Mouse (Mus musculus) lung, embryonic 16.5 days (tissue): ENCODE data around the gene Rgmb. TPM values are rescaled to one million over a fixed set of nuclear protein-coding genes. Genes with fewer than 3 reads are reported as not detected.

Experiments
- ATAC-seq: fragments of 200-750 bp; cut with Nextera tagmentation; 2 replicates; pipeline ENCODE4 v1.8.0; 2017; ENCODE audit warnings: low read depth, mild to moderate bottlenecking, moderate library complexity
- H3K27ac ChIP-seq: fragments of 300-500 bp; sonication (generic); 2 replicates; pipeline ENCODE4 v1.5.1; 2014; ENCODE audit warnings: mild to moderate bottlenecking, control low read depth, low read length
- H3K27me3 ChIP-seq: fragments of 300-500 bp; sonication (generic); 2 replicates; pipeline ENCODE4 v1.6.1; 2014; ENCODE audit warnings: low read depth, low read length, mixed read lengths; ENCODE audit not compliant: control insufficient read depth, insufficient read depth
- H3K36me3 ChIP-seq: fragments of 300-500 bp; sonication (generic); 2 replicates; pipeline ENCODE4 v1.6.1; 2014; ENCODE audit warnings: low read length; ENCODE audit not compliant: control insufficient read depth, insufficient read depth
- H3K4me1 ChIP-seq: fragments of 300-500 bp; sonication (generic); replicated peaks from 2 replicates; pipeline ENCODE4 v1.6.1; 2014; ENCODE audit warnings: low read length, mixed read lengths; ENCODE audit not compliant: control insufficient read depth, insufficient read depth
- H3K4me2 ChIP-seq: fragments of 300-500 bp; sonication (generic); 2 replicates; pipeline ENCODE4 v1.6.1; 2014; ENCODE audit warnings: low read depth, low read length, control low read depth
- H3K4me3 ChIP-seq: fragments of 300-500 bp; sonication (generic); 2 replicates; pipeline ENCODE4 v1.5.1; 2014; ENCODE audit warnings: mild to moderate bottlenecking, low read length, control low read depth
- H3K9ac ChIP-seq: fragments of 300-500 bp; sonication (generic); 2 replicates; pipeline ENCODE4 v1.6.1; 2014; ENCODE audit warnings: low read length, control low read depth
- H3K9me3 ChIP-seq: fragments of 300-500 bp; sonication (generic); 2 replicates; pipeline ENCODE4 v1.6.1; 2016; ENCODE audit warnings: low read length; ENCODE audit not compliant: control insufficient read depth
- WGBS: fragments of 180-500 bp; shearing (Covaris S2); extraction: QIAGEN DNeasy Blood & Tissue Kit; methylation state at CpG from one replicate; pipeline ENCODE4 v1.1.7; 2014; 5-methylcytosine and 5-hydroxymethylcytosine counted together
- polyA plus RNA-seq: library from polyadenylated mRNA; unstranded; fragments of >200 nt; fragmentation: Nextera tagmentation; extraction: Ambion mirVana; gene quantifications from 2 replicates; pipeline ENCODE4 v1.2.1, GENCODE M21; 2015

Gene Rgmb
- polyA plus RNA-seq = 10.5 and 12.4 TPM in 2 replicates

GRCm38 (mm10) chr17:15830766-15831644, at the start of gene Rgmb:
TSS of gene Rgmb (minus strand) at chr17:15831039.
- ATAC-seq = peak; percentile 17
- H3K27me3 ChIP-seq = peaks cover 2% of the 10 kb centered on the region; the same call in 1 of the 2 replicates
- H3K4me2 ChIP-seq = peak within 1 kb of the TSS; percentile 86
- peak within 1 kb of the TSS; percentile 62 for H3K27ac ChIP-seq
- H3K36me3 ChIP-seq = no peaks in the 10 kb centered on the region
- H3K9me3 ChIP-seq = no peaks in the 10 kb centered on the region
- H3K4me1 ChIP-seq = peaks cover 11% of the 10 kb centered on the region
- peak within 1 kb of the TSS; percentile 60 for H3K4me3 ChIP-seq
- WGBS = under 1% methylated on average over 48 of the region's 55 CpGs
- peak within 1 kb of the TSS; percentile 74 for H3K9ac ChIP-seq

- no peak for ATAC-seq
Observed at GRCm38 (mm10) chr17:15874765-15875164, 43.9 kb upstream of the Rgmb start.

GRCm38 (mm10) chr17:15872093-15872492, 41.3 kb upstream of the Rgmb start:
- Histone ChIP-seq H3K9ac (no peak overlapping the region), H3K4me3 (no peak overlapping the region), H3K4me1 (no peaks in the 10 kb centered on the region), H3K4me2 (no peak overlapping the region), H3K27ac (no peak overlapping the region), H3K27me3 (no peaks in the 10 kb centered on the region), H3K9me3 (no peaks in the 10 kb centered on the region), H3K36me3 (no peaks in the 10 kb centered on the region)
- ATAC-seq = peak; percentile 77

More at GRCm38 (mm10) chr17:15874765-15875164, 43.9 kb upstream of the Rgmb start:
- no peak overlapping the region for H3K4me2 ChIP-seq
- H3K36me3 ChIP-seq = no peaks in the 10 kb centered on the region
- 70% methylated on average over 6 of the region's 6 CpGs for WGBS
- no peaks in the 10 kb centered on the region for H3K9me3 ChIP-seq
- H3K4me3 ChIP-seq = no peak overlapping the region
- no peaks in the 10 kb centered on the region for H3K27me3 ChIP-seq
- no peaks in the 10 kb centered on the region for H3K4me1 ChIP-seq
- no peak overlapping the region for H3K27ac ChIP-seq
- no peak overlapping the region for H3K9ac ChIP-seq

- H3K27me3 ChIP-seq = no peaks in the 10 kb centered on the region
- H3K36me3 ChIP-seq = no peaks in the 10 kb centered on the region
- H3K9me3 ChIP-seq = no peaks in the 10 kb centered on the region
- H3K4me3 ChIP-seq = no peak overlapping the region
- ATAC-seq = no peak
- no peak overlapping the region for H3K27ac ChIP-seq
- WGBS = 79% methylated on average over 1 of the region's 1 CpGs
- no peak overlapping the region for H3K9ac ChIP-seq
- no peaks in the 10 kb centered on the region for H3K4me1 ChIP-seq
- no peak overlapping the region for H3K4me2 ChIP-seq
Observed at GRCm38 (mm10) chr17:15865249-15865648, 34.4 kb upstream of the Rgmb start.

- Histone ChIP-seq H3K27ac (no peak overlapping the region), H3K4me2 (no peak overlapping the region), H3K9me3 (no peaks in the 10 kb centered on the region), H3K9ac (no peak overlapping the region), H3K36me3 (no peaks in the 10 kb centered on the region), H3K27me3 (no peaks in the 10 kb centered on the region), H3K4me3 (no peak overlapping the region), H3K4me1 (no peaks in the 10 kb centered on the region)
- WGBS = 60% methylated on average over 4 of the region's 4 CpGs
- ATAC-seq = no peak
Observed at GRCm38 (mm10) chr17:15862355-15862754, 31.5 kb upstream of the Rgmb start.

GRCm38 (mm10) chr17:15853121-15853520, 22.3 kb upstream of the Rgmb start:
- 62% methylated on average over 2 of the region's 2 CpGs for WGBS

GRCm38 (mm10) chr17:15850544-15850943, 19.7 kb upstream of the Rgmb start:
- Histone ChIP-seq H3K4me3 (no peak overlapping the region), H3K9me3 (no peaks in the 10 kb centered on the region), H3K27ac (no peak overlapping the region), H3K27me3 (no peaks in the 10 kb centered on the region), H3K9ac (no peak overlapping the region), H3K4me2 (no peak overlapping the region), H3K36me3 (no peaks in the 10 kb centered on the region), H3K4me1 (no peaks in the 10 kb centered on the region)
- 52% methylated on average over 3 of the region's 3 CpGs for WGBS
- no peak for ATAC-seq

More at GRCm38 (mm10) chr17:15853121-15853520, 22.3 kb upstream of the Rgmb start:
- Histone ChIP-seq H3K27ac (no peak overlapping the region), H3K27me3 (no peaks in the 10 kb centered on the region), H3K4me2 (no peak overlapping the region), H3K9ac (no peak overlapping the region), H3K36me3 (no peaks in the 10 kb centered on the region), H3K9me3 (no peaks in the 10 kb centered on the region), H3K4me3 (no peak overlapping the region), H3K4me1 (no peaks in the 10 kb centered on the region)
- ATAC-seq = no peak

- 68% methylated on average over 2 of the region's 2 CpGs for WGBS
- H3K4me1 ChIP-seq = no peaks in the 10 kb centered on the region
- no peak overlapping the region for H3K4me2 ChIP-seq
- ATAC-seq = no peak
- no peak overlapping the region for H3K4me3 ChIP-seq
- no peaks in the 10 kb centered on the region for H3K9me3 ChIP-seq
- H3K9ac ChIP-seq = no peak overlapping the region
- no peak overlapping the region for H3K27ac ChIP-seq
- no peaks in the 10 kb centered on the region for H3K36me3 ChIP-seq
- no peaks in the 10 kb centered on the region for H3K27me3 ChIP-seq
Observed at GRCm38 (mm10) chr17:15841425-15841824, 10.6 kb upstream of the Rgmb start.

GRCm38 (mm10) chr17:15832398-15832797, 1.6 kb upstream of the Rgmb start:
- H3K4me1 ChIP-seq = peaks cover 8% of the 10 kb centered on the region
- H3K9me3 ChIP-seq = no peaks in the 10 kb centered on the region
- ATAC-seq = no peak
- H3K27ac ChIP-seq = no peak overlapping the region
- no peaks in the 10 kb centered on the region for H3K36me3 ChIP-seq
- no peak overlapping the region for H3K4me2 ChIP-seq
- WGBS = 41% methylated on average over 5 of the region's 5 CpGs
- no peak overlapping the region for H3K4me3 ChIP-seq
- peaks cover 2% of the 10 kb centered on the region; the same call in 1 of the 2 replicates for H3K27me3 ChIP-seq
- no peak overlapping the region for H3K9ac ChIP-seq
